Mouse (Mus musculus): ENCODE data around the gene Olfr1418.
A peak's percentile ranks its signal among the peaks of the same experiment; 100 is the strongest.

Gene Olfr1418

DNA sequence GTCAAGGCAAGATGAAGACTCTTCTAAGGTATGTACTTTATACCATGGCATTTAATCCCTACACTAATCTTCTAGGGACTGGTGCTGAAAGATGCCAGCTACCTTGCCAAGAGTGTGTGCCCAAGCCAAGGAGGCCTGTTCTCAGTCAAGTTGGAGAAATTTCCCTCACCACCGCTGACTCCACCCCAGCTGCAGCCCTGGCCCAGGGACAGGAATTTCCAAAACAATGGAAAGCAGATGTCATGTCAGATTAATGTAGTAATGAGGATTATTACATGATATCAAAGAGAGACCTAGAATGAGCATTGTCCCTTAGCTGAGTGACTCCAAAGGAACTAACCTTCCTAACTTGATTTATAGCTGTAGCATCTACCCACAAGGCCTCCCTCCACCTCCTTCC is 50.0 kb downstream of the Olfr1418 start:
- no peak for DNase-seq (ENCODE audit: extremely low read depth, low read depth)

DNA sequence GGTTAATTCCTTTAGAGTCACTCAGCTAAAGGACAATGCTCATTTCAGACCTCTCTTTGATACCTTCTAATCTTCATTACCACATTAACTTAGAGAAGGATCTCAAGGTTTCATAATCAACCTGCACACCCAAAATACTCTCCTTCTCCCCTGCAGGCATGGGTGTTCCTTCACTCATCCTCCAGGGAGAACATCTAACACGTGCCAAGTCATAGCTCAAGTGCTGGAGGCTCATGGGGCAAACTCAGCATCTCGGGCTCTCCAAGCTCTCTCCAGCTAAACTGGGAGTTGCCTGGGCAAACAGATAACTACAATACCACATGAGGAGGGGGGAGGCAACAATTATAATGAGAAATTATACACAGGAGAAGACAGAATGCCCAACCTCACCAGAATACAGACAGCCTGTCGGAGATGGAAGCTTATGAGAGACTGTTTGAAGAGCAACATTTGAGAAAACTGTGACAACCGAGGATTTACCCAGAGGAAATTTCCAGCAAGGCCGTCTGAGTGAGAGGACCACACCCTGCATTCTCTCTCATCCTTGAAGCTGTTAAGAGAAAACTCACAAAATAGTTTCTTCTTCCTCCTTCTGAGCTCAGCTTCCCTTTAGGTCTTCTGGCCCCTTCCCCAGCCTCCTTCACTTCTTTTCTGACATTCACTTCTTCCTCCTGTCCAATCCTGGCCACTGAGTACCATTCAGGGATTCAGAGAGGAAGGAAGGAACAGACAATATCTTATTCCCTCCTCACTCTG is 50.7 kb downstream of the Olfr1418 start:
- DNase-seq (ENCODE audit: extremely low read depth, low read depth): no peak

DNA sequence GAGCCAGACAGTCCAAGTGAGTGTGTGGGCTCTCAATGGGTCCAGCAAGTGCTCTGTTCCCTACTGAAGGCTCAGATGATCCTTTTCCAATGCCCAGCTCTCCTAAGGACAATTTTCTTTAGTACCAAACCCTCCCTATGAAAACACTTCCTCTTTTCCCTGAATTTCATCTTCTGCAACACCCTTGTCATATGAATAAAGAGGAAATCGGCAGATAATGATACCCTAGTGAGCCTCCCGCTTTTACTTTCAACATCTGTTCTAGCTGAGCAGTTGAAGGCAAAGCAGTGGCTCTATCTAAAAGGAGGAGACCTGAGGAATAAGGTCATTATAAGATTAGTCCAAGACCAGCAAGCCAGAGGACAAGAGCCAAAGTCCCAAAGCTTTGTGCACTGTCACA is 52.4 kb downstream of the Olfr1418 start:
- DNase-seq (ENCODE audit: extremely low read depth, low read depth): peak; percentile 63

DNA sequence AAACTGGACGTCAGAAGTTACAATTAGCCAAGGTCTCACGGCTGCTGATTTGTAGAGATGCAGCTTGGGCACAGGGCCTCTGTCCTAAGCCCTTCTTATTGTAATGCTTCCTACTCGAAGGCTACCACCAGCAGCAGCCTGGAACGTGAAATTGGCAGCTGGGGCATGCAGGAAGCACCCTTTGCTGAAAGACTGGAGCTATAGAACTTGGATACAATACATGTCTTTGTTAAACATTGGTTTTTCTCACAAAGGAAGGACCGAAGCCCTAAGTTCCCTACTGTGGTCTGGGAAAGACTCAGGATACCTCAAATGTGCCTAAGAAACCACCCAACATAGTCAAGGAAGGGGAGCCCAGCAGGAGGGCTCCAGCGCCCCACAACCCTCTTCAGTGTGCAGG is 53.0 kb downstream of the Olfr1418 start:
- DNase-seq (ENCODE audit: extremely low read depth, low read depth): no peak

DNA sequence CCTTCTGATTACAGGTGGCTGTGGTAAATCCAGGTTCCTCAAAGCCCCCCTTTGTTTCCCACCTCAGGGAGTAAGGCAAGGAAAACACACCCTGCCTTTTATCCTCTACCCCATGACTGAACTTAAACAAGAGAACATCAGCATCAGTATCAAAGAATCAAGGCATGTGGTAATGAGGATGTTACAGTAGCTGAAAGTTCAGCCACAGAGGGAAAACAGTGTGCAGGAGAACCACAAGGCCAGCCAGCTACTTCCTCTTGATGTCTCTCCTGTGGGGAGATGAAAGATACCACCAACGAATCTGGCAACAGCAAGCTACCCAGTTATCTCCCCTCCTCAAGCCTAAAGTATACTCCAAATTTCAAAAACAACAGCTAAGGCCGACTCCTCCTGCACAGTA is 53.6 kb downstream of the Olfr1418 start:
- DNase-seq (ENCODE audit: extremely low read depth, low read depth): peak; percentile 96

DNA sequence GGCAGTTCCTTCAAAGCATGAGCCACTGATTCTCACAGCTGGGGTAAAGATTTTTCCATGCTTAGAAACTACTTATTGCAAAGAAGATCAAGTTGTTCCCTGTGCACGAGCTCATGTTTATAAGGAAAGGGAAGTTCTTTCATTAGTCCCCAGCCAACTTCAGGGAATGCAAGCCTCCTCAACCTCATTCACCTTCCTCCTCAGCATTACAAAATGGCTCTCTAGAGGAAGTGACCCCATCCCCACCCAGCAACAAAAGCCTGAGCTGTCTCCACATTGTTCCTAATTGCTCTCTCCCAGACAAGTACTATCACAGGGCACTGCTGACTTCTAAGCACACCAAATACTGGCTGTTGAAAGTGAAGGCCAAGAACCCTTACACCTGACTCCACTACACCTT is 56.4 kb downstream of the Olfr1418 start:
- DNase-seq (ENCODE audit: extremely low read depth, low read depth): no peak
